Mouse (Mus musculus): ENCODE results near the gene Syngap1. TPM values are rescaled to one million over a fixed set of nuclear protein-coding genes. Genes with fewer than 3 reads are reported as not detected.
A peak's percentile ranks its signal among the peaks of the same experiment; 100 is the strongest.

Gene Syngap1
- polyA plus RNA-seq, 2 experiments: 2.0 to 82.4 TPM

GRCm38 (mm10) chr17:26985503-26986179 lies 44.6 kb downstream of the Syngap1 start:
- Histone ChIP-seq H3K9me3 (ENCODE audit: control insufficient read depth, low read length) (no peaks in the 10 kb centered on the region), H3K27me3 (ENCODE audit: control insufficient read depth, insufficient read depth, low read length) (no peaks in the 10 kb centered on the region), H3K27ac (replicated peaks; ENCODE audit: low read depth, low read length) (no peak overlapping the region), H3K4me1 (ENCODE audit: control insufficient read depth, insufficient read depth, low read length) (no peaks in the 10 kb centered on the region), H3K36me3 (ENCODE audit: control insufficient read depth, insufficient read depth, low read length) (no peaks in the 10 kb centered on the region), H3K4me2 (replicated peaks; ENCODE audit: low read depth, low read length, severe bottlenecking) (no peak overlapping the region), H3K9ac (ENCODE audit: low read depth, low read length, severe bottlenecking) (no peak overlapping the region), H3K4me3 (replicated peaks; ENCODE audit: low read length) (no peak overlapping the region)
- WGBS: 86% methylated on average over 10 of the region's 10 CpGs
- DNase-seq (ENCODE audit: low spot score) (no peak), ATAC-seq (ENCODE audit: low FRiP score, low read depth) (no peak)
- TF ChIP-seq POLR2A (IDR thresholded peaks at IDR 0.05; ENCODE audit: borderline replicate concordance, extremely low read depth, insufficient read depth, insufficient read length): no peak

- DNase-seq (ENCODE audit: low spot score) (no peak), ATAC-seq (ENCODE audit: low FRiP score, low read depth) (no peak)
- no peak for TF ChIP-seq POLR2A (IDR thresholded peaks at IDR 0.05; ENCODE audit: borderline replicate concordance, extremely low read depth, insufficient read depth, insufficient read length)
These were observed 49.5 kb downstream of the Syngap1 start for GRCm38 (mm10) chr17:26990521-26990920.

GRCm38 (mm10) chr17:26994410-26994809 lies 53.4 kb downstream of the Syngap1 start:
- no peaks in the 10 kb centered on the region for H3K9me3 ChIP-seq (ENCODE audit: control insufficient read depth, low read length)
- 81% methylated on average over 14 of the region's 14 CpGs for WGBS
- no peak overlapping the region for H3K4me2 ChIP-seq (replicated peaks; ENCODE audit: low read depth, low read length, severe bottlenecking)
- no peak for ATAC-seq (ENCODE audit: low FRiP score, low read depth)
- H3K4me3 ChIP-seq (replicated peaks; ENCODE audit: low read length): no peak overlapping the region
- H3K4me1 ChIP-seq (ENCODE audit: control insufficient read depth, insufficient read depth, low read length): no peaks in the 10 kb centered on the region
- no peak for TF ChIP-seq POLR2A (IDR thresholded peaks at IDR 0.05; ENCODE audit: borderline replicate concordance, extremely low read depth, insufficient read depth, insufficient read length)
- H3K27me3 ChIP-seq (ENCODE audit: control insufficient read depth, insufficient read depth, low read length): no peaks in the 10 kb centered on the region
- H3K36me3 ChIP-seq (ENCODE audit: control insufficient read depth, insufficient read depth, low read length): no peaks in the 10 kb centered on the region
- H3K27ac ChIP-seq (replicated peaks; ENCODE audit: low read depth, low read length): 0 out of 2 replicates have a peak overlapping the region, but pooled peaks have one; percentile 19
- H3K9ac ChIP-seq (ENCODE audit: low read depth, low read length, severe bottlenecking): no peak overlapping the region
- DNase-seq (ENCODE audit: low spot score): no peak

More at GRCm38 (mm10) chr17:26990521-26990920, 49.5 kb downstream of the Syngap1 start:
- Histone ChIP-seq H3K4me1 (ENCODE audit: control insufficient read depth, insufficient read depth, low read length) (no peaks in the 10 kb centered on the region), H3K9ac (ENCODE audit: low read depth, low read length, severe bottlenecking) (no peak overlapping the region), H3K9me3 (ENCODE audit: control insufficient read depth, low read length) (no peaks in the 10 kb centered on the region), H3K27ac (replicated peaks; ENCODE audit: low read depth, low read length) (no peak overlapping the region), H3K27me3 (ENCODE audit: control insufficient read depth, insufficient read depth, low read length) (no peaks in the 10 kb centered on the region), H3K4me3 (replicated peaks; ENCODE audit: low read length) (no peak overlapping the region), H3K4me2 (replicated peaks; ENCODE audit: low read depth, low read length, severe bottlenecking) (no peak overlapping the region), H3K36me3 (ENCODE audit: control insufficient read depth, insufficient read depth, low read length) (no peaks in the 10 kb centered on the region)

GRCm38 (mm10) chr17:26995006-26995405 lies 54.0 kb downstream of the Syngap1 start:
- Histone ChIP-seq H3K27me3 (ENCODE audit: control insufficient read depth, insufficient read depth, low read length) (no peaks in the 10 kb centered on the region), H3K4me1 (ENCODE audit: control insufficient read depth, insufficient read depth, low read length) (no peaks in the 10 kb centered on the region), H3K4me2 (replicated peaks; ENCODE audit: low read depth, low read length, severe bottlenecking) (no peak overlapping the region), H3K9me3 (ENCODE audit: control insufficient read depth, low read length) (no peaks in the 10 kb centered on the region), H3K27ac (replicated peaks; ENCODE audit: low read depth, low read length) (no peak overlapping the region), H3K4me3 (replicated peaks; ENCODE audit: low read length) (no peak overlapping the region), H3K36me3 (ENCODE audit: control insufficient read depth, insufficient read depth, low read length) (no peaks in the 10 kb centered on the region), H3K9ac (ENCODE audit: low read depth, low read length, severe bottlenecking) (no peak overlapping the region)
- TF ChIP-seq POLR2A (IDR thresholded peaks at IDR 0.05; ENCODE audit: borderline replicate concordance, extremely low read depth, insufficient read depth, insufficient read length): no peak
- no peak for ATAC-seq (ENCODE audit: low FRiP score, low read depth)
- no peak for DNase-seq (ENCODE audit: low spot score)
- WGBS: 69% methylated on average over 6 of the region's 6 CpGs

GRCm38 (mm10) chr17:26995562-26995961 lies 54.5 kb downstream of the Syngap1 start:
- ATAC-seq (ENCODE audit: low FRiP score, low read depth) (no peak), DNase-seq (ENCODE audit: low spot score) (no peak)
- no peak overlapping the region for H3K4me3 ChIP-seq (replicated peaks; ENCODE audit: low read length)
- TF ChIP-seq POLR2A (IDR thresholded peaks at IDR 0.05; ENCODE audit: borderline replicate concordance, extremely low read depth, insufficient read depth, insufficient read length): no peak
- H3K36me3 ChIP-seq (ENCODE audit: control insufficient read depth, insufficient read depth, low read length): no peaks in the 10 kb centered on the region
- 77% methylated on average over 8 of the region's 8 CpGs for WGBS
- H3K9me3 ChIP-seq (ENCODE audit: control insufficient read depth, low read length): no peaks in the 10 kb centered on the region
- no peaks in the 10 kb centered on the region for H3K4me1 ChIP-seq (ENCODE audit: control insufficient read depth, insufficient read depth, low read length)
- no peaks in the 10 kb centered on the region for H3K27me3 ChIP-seq (ENCODE audit: control insufficient read depth, insufficient read depth, low read length)
- H3K9ac ChIP-seq (ENCODE audit: low read depth, low read length, severe bottlenecking): no peak overlapping the region
- no peak overlapping the region for H3K4me2 ChIP-seq (replicated peaks; ENCODE audit: low read depth, low read length, severe bottlenecking)
- no peak overlapping the region for H3K27ac ChIP-seq (replicated peaks; ENCODE audit: low read depth, low read length)
